Mouse (Mus musculus) forebrain, embryonic 16.5 days (tissue): ENCODE measurements around the gene Ncor1. TPM values are rescaled to one million over a fixed set of nuclear protein-coding genes. Genes with fewer than 3 reads are reported as not detected.
"Not testable (repeated sequence)": the region's sequence is repeated elsewhere in the genome, so short reads cannot be mapped to it uniquely, and the experiment has no call there.

Source experiments
- ATAC-seq: fragments of 200-750 bp; cut with Nextera tagmentation; 2 replicates; pipeline ENCODE4 v1.8.0; 2017; ENCODE audit warnings: mild to moderate bottlenecking, moderate library complexity
- H3K27ac ChIP-seq: fragments of 300-500 bp; sonication (generic); 2 replicates; pipeline ENCODE4 v1.5.1; 2014; ENCODE audit warnings: low read length, control low read depth
- H3K27me3 ChIP-seq: fragments of 300-500 bp; sonication (generic); replicated peaks from 2 replicates; pipeline ENCODE4 v1.6.1; 2014; ENCODE audit warnings: low read length; ENCODE audit not compliant: control insufficient read depth, insufficient read depth
- H3K36me3 ChIP-seq: fragments of 300-500 bp; sonication (generic); 2 replicates; pipeline ENCODE4 v1.6.1; 2014; ENCODE audit not compliant: control insufficient read depth, insufficient read depth
- H3K4me1 ChIP-seq: fragments of 300-500 bp; sonication (generic); replicated peaks from 2 replicates; pipeline ENCODE4 v1.6.1; 2014; ENCODE audit warnings: low read length; ENCODE audit not compliant: control insufficient read depth, insufficient read depth
- H3K4me2 ChIP-seq: fragments of 300-500 bp; sonication (generic); 2 replicates; pipeline ENCODE4 v1.6.1; 2014; ENCODE audit warnings: mild to moderate bottlenecking, low read length, control low read depth
- H3K4me3 ChIP-seq: fragments of 300-500 bp; sonication (generic); replicated peaks from 2 replicates; pipeline ENCODE4 v1.5.1; 2014; ENCODE audit warnings: mild to moderate bottlenecking, low read length, control low read depth
- H3K9ac ChIP-seq: fragments of 300-500 bp; sonication (generic); replicated peaks from 2 replicates; pipeline ENCODE4 v1.6.1; 2014; ENCODE audit warnings: low read depth, low read length, control low read depth
- H3K9me3 ChIP-seq: fragments of 300-500 bp; sonication (generic); 2 replicates; pipeline ENCODE4 v1.6.1; 2016; ENCODE audit warnings: low read length; ENCODE audit not compliant: control insufficient read depth
- WGBS: fragments of 180-500 bp; shearing (Covaris S2); extraction: QIAGEN DNeasy Blood & Tissue Kit; methylation state at CpG from one replicate; pipeline ENCODE4 v1.1.7; 2014; 5-methylcytosine and 5-hydroxymethylcytosine counted together
- polyA plus RNA-seq: library from polyadenylated mRNA; unstranded; fragments of >200 nt; fragmentation: Nextera tagmentation; extraction: Ambion mirVana; gene quantifications from 2 replicates; pipeline ENCODE4 v1.2.1, GENCODE M21; 2015

Gene Ncor1
- polyA plus RNA-seq, 1 experiment from 2014 or later = 186 TPM

GRCm38 (mm10) chr11:62487540-62488350 lies 29.4 kb upstream of the Ncor1 start:
- H3K36me3 ChIP-seq = no peaks in the 10 kb centered on the region
- H3K4me2 ChIP-seq = no peak overlapping the region
- H3K4me3 ChIP-seq = no peak overlapping the region
- H3K9ac ChIP-seq = no peak overlapping the region
- 93% methylated on average over 10 of the region's 10 CpGs for WGBS
- no peaks in the 10 kb centered on the region for H3K27me3 ChIP-seq
- no peak for ATAC-seq
- no peaks in the 10 kb centered on the region for H3K4me1 ChIP-seq
- H3K9me3 ChIP-seq = no peaks in the 10 kb centered on the region
- H3K27ac ChIP-seq = no peak overlapping the region

- ATAC-seq = no peak
- Histone ChIP-seq H3K4me2 (no peak overlapping the region), H3K27me3 (no peaks in the 10 kb centered on the region), H3K36me3 (no peaks in the 10 kb centered on the region), H3K9ac (no peak overlapping the region), H3K9me3 (no peaks in the 10 kb centered on the region), H3K4me3 (no peak overlapping the region), H3K27ac (no peak overlapping the region), H3K4me1 (no peaks in the 10 kb centered on the region)
- WGBS = 100% methylated on average over 1 of the region's 1 CpGs
Observed at GRCm38 (mm10) chr11:62486949-62487348, 28.6 kb upstream of the Ncor1 start.

GRCm38 (mm10) chr11:62479581-62479980 lies 21.2 kb upstream of the Ncor1 start:
- H3K9me3 ChIP-seq = no peaks in the 10 kb centered on the region
- 89% methylated on average over 5 of the region's 5 CpGs for WGBS
- H3K36me3 ChIP-seq = no peaks in the 10 kb centered on the region
- H3K27ac ChIP-seq = no peak overlapping the region
- H3K4me3 ChIP-seq = no peak overlapping the region
- no peaks in the 10 kb centered on the region for H3K4me1 ChIP-seq
- ATAC-seq = no peak
- H3K4me2 ChIP-seq = no peak overlapping the region
- H3K9ac ChIP-seq = no peak overlapping the region
- H3K27me3 ChIP-seq = no peaks in the 10 kb centered on the region

GRCm38 (mm10) chr11:62478931-62479330 lies 20.6 kb upstream of the Ncor1 start:
- H3K4me2 ChIP-seq = no peak overlapping the region
- no peak for ATAC-seq

GRCm38 (mm10) chr11:62476156-62476555 lies 17.8 kb upstream of the Ncor1 start:
- H3K27me3 ChIP-seq = no peaks in the 10 kb centered on the region
- no peaks in the 10 kb centered on the region for H3K4me1 ChIP-seq
- no peak for ATAC-seq
- H3K27ac ChIP-seq = no peak overlapping the region
- WGBS = 95% methylated on average over 4 of the region's 4 CpGs
- no peak overlapping the region for H3K9ac ChIP-seq
- no peak overlapping the region for H3K4me3 ChIP-seq
- H3K9me3 ChIP-seq = no peaks in the 10 kb centered on the region
- no peak overlapping the region for H3K4me2 ChIP-seq
- no peaks in the 10 kb centered on the region for H3K36me3 ChIP-seq

More at GRCm38 (mm10) chr11:62478931-62479330, 20.6 kb upstream of the Ncor1 start:
- Histone ChIP-seq H3K4me3 (no peak overlapping the region), H3K36me3 (no peaks in the 10 kb centered on the region), H3K9ac (no peak overlapping the region), H3K27me3 (no peaks in the 10 kb centered on the region), H3K27ac (no peak overlapping the region), H3K4me1 (no peaks in the 10 kb centered on the region), H3K9me3 (no peaks in the 10 kb centered on the region)
- WGBS = 74% methylated on average over 6 of the region's 6 CpGs

- Histone ChIP-seq H3K9ac (no peak overlapping the region), H3K4me1 (no peaks in the 10 kb centered on the region), H3K27me3 (no peaks in the 10 kb centered on the region), H3K36me3 (no peaks in the 10 kb centered on the region), H3K4me3 (no peak overlapping the region), H3K4me2 (no peak overlapping the region), H3K9me3 (no peaks in the 10 kb centered on the region), H3K27ac (no peak overlapping the region)
- ATAC-seq = no peak
- WGBS = 91% methylated on average over 5 of the region's 5 CpGs
Observed at GRCm38 (mm10) chr11:62473516-62473915, 15.2 kb upstream of the Ncor1 start.

- H3K27ac ChIP-seq = no peak overlapping the region
- no peaks in the 10 kb centered on the region for H3K9me3 ChIP-seq
- no peaks in the 10 kb centered on the region for H3K36me3 ChIP-seq
- 96% methylated on average over 6 of the region's 6 CpGs for WGBS
- no peak for ATAC-seq
- no peak overlapping the region for H3K4me3 ChIP-seq
- no peaks in the 10 kb centered on the region for H3K27me3 ChIP-seq
- H3K4me2 ChIP-seq = no peak overlapping the region
- no peaks in the 10 kb centered on the region for H3K4me1 ChIP-seq
- no peak overlapping the region for H3K9ac ChIP-seq
Observed at GRCm38 (mm10) chr11:62470451-62470850, 12.1 kb upstream of the Ncor1 start.

GRCm38 (mm10) chr11:62467289-62467688 lies 8.9 kb upstream of the Ncor1 start:
- H3K4me1 ChIP-seq, H3K4me3 ChIP-seq, H3K27me3 ChIP-seq, H3K36me3 ChIP-seq, H3K27ac ChIP-seq, H3K4me2 ChIP-seq, ATAC-seq, H3K9ac ChIP-seq, H3K9me3 ChIP-seq: not testable (repeated sequence)

GRCm38 (mm10) chr11:62466546-62466945 lies 8.2 kb upstream of the Ncor1 start:
- no peak overlapping the region for H3K9ac ChIP-seq
- no peak overlapping the region for H3K4me3 ChIP-seq
- H3K27me3 ChIP-seq = no peaks in the 10 kb centered on the region
- H3K4me1 ChIP-seq = no peaks in the 10 kb centered on the region
- ATAC-seq = no peak
- H3K4me2 ChIP-seq = no peak overlapping the region
- no peaks in the 10 kb centered on the region for H3K36me3 ChIP-seq
- no peaks in the 10 kb centered on the region for H3K9me3 ChIP-seq
- H3K27ac ChIP-seq = no peak overlapping the region
- WGBS = 90% methylated on average over 3 of the region's 3 CpGs

- H3K4me2 ChIP-seq = no peak overlapping the region
- WGBS = 92% methylated on average over 3 of the region's 3 CpGs
- H3K9ac ChIP-seq = no peak overlapping the region
- H3K27ac ChIP-seq = no peak overlapping the region
- H3K36me3 ChIP-seq = no peaks in the 10 kb centered on the region
- no peaks in the 10 kb centered on the region for H3K9me3 ChIP-seq
- H3K4me3 ChIP-seq = no peak overlapping the region
- H3K4me1 ChIP-seq = no peaks in the 10 kb centered on the region
- H3K27me3 ChIP-seq = no peaks in the 10 kb centered on the region
- no peak for ATAC-seq
Observed at GRCm38 (mm10) chr11:62465849-62466248, 7.5 kb upstream of the Ncor1 start.
